Mouse (Mus musculus): Measurements from ENCODE around the gene Scgb1a1.
"Not testable (repeated sequence)": the region's sequence is repeated elsewhere in the genome, so short reads cannot be mapped to it uniquely, and the experiment has no call there.

Scgb1a1 gene

DNA sequence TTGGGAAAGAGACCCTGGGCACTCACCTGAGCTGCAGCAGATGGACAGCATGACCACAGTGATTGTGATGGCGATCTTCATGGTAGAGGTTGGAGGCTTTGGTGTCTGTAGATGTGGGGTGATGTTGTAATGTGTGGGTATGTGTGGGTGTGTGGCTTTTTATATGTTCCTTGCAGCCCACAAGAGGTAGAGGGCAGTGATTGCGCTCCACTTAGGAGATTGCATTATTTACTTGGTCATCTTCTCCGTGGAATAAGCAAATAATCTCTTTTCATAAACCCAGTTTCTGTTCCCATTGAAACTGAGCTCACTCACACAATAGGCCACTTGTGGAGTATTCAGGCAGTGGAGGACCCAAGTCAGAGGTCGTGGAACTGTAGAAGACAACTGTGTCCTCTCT lies at the start of gene Scgb1a1:
Gene Scgb1a1 (minus strand): TSS at position 138 of the 400 bp plus-strand sequence.
- DNase-seq (ENCODE audit: low read depth, low spot score): no peak

DNA sequence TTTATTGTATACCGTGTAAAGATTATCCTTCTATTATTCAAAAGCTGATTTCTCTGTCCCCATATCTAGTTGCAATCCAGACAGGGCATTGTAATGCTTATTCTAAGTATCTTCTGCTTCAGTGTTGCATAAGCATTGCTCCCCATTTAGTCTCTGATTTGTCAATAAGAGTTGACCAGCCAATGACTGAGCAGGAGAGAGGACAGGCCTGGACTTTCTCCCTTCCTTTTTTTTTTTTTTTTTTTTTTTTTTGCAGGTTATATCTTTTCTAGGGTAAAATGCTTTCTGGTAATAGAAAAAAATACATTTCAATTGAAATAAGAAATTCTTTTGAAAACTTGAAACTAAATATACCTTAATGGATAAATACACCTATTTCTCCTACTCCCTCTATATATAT lies 49.4 kb upstream of the Scgb1a1 start:
- DNase-seq (ENCODE audit: low read depth, low spot score): no peak

DNA sequence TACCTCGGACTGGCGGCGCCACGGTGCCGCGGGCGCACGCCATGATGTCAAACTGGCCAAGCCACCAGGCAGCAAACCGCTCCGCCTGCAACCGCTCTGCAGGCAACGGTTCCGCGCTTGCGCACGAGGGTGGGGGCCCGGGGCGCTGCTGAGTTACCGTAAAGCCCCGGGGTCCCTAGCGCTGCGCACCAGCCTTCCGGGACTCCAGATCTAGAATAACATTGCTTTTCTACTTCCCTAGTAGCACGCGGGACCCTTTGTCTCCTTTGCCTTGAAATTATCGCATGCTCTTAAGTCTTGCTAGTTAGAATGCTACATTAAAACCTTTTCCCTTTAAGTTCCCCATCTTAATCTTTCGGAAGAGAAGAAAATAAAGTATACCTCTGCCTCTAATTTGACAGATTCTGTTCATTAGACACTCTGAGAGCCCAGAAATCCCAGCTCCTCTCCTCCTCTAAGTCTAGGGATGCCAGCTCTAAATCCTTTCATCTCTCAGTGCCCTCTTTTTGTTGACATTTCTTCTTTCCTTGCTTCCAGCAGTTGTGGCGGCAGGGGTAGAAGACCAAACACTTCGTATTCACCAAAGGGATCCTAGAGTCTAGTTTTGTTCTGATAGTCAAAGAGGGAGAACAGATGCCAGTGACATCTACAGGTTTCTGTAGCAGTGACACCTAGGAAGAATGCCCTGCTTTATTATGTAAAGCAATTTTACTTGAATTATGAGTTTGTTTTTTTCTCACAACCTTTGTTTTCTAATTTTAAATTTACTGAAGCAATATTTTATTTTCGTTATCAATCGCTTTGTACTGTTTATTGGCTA lies 48.0 kb upstream of the Scgb1a1 start, which contains the start of gene Asrgl1:
Gene Asrgl1 (minus strand): TSS at position 125 of the 820 bp plus-strand sequence.
- DNase-seq (ENCODE audit: low read depth, low spot score): peak; percentile 94

DNA sequence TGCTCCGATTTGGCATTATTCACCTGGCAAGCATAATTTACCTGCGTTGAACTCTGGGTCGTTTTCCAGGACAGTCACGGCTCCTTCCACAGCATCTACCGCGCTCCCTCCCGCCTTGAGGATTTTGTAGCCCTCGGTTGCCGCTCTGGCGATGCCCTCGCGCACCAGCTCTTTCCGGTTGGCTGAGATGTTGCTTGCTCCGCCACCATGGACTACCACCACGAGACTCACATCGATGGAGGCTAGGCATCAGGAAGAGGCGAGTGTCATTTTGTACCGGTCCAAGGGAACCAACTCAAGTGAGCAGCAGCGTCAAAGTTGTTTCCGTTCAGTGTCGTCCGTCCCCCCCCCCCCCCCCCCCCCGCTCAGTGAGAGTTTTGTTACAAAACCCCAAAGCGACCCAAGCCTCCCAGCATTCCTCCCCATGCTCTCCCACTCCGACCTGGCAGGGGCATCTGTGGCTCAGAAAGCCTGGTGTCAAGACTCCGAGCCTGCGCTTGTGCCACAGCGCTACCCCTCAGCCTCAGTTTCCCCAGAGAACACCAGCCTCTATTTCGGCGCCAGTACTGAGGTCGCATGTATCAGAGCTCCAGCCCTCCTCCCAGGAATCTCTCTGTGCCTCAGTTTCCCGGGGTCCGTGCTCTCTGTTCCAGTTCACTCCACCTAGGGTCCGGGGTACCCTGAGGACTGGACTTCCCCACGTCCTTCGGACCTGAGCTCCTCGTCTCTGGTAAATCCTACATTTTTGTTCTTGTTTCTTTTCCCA lies 47.2 kb upstream of the Scgb1a1 start:
- peak; percentile 59 for DNase-seq (ENCODE audit: low read depth, low spot score)

DNA sequence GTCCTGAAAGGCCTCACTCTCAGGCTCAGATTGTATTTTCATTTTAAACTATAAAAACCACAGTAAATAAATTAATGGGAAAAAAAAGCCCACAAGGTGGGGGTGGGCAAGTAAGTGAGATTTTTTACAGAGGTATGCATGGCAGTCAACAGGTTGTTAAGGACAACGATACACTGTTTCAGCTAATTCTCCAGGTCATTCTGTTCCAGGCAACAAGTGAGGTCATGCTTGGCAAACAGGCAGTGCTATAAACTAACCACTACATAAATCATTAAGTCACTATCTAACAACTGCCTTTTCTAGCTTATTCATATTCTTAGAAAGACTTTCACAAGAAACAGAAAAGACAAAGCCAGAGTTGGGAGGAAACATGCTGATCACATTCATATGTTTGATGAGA lies 42.2 kb upstream of the Scgb1a1 start:
- DNase-seq (ENCODE audit: low read depth, low spot score): no peak

DNA sequence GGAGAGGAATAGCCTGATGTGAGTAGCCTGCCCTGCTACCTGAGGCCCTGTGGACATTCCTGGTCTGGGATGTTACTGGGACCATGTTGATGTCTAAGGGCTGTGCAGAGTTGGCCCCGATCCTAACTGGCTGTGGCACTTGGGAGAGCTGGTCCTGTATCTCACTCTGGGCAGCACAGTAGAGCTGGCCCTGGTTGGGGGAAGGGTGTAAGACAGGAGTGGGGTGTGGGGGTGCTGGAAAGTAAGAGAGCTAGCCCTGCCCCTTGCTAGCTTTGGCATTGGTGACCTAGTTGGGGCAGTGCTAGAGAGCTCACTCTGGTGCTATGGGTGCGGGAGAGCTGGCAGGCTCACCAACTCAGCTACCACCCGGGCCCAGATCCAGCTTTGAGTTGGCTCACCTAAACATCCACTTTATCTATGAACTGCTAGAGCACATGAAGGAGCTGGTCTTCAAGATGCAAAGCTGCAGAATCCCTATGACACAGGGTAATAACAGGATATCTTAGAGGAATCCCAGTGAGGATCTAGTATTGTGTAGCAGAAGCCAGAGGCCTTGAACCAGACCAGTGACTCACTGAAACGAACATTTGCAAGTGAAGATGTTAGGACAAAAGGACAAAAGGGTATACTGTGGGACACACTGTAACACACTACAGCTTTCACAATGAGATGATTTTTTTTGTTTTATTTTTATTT lies 40.9 kb upstream of the Scgb1a1 start:
- DNase-seq (ENCODE audit: low read depth, low spot score): no peak

- not testable (repeated sequence) for DNase-seq (ENCODE audit: low read depth, low spot score)
These were observed 36.2 kb upstream of the Scgb1a1 start for GRCm38 (mm10) chr19:9123986-9124385.

GRCm38 (mm10) chr19:9122390-9122789 lies 34.6 kb upstream of the Scgb1a1 start:
- DNase-seq (ENCODE audit: low read depth, low spot score): no peak

GRCm38 (mm10) chr19:9119655-9120425 lies 32.1 kb upstream of the Scgb1a1 start:
- no peak for DNase-seq (ENCODE audit: low read depth, low spot score)

DNA sequence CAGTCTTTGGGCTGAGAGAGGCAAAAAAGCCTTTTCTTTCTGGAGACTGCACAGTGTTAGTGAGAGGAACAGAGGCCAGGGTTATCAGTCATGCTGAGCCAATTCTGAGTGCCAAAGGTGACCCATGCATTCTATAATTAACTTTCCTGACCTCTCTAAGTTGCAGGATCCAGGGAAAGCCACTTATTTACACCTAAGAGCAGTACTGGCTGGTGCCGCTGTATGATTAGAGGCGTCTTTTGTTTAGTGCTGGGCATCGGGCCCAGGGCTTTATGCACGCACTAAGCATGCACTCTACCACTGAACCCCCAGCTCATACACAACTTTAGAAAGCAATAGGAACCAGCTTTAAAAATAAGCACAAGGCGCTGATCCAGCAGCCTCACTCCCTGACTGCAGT lies 29.5 kb upstream of the Scgb1a1 start:
- no peak for DNase-seq (ENCODE audit: low read depth, low spot score)

DNA sequence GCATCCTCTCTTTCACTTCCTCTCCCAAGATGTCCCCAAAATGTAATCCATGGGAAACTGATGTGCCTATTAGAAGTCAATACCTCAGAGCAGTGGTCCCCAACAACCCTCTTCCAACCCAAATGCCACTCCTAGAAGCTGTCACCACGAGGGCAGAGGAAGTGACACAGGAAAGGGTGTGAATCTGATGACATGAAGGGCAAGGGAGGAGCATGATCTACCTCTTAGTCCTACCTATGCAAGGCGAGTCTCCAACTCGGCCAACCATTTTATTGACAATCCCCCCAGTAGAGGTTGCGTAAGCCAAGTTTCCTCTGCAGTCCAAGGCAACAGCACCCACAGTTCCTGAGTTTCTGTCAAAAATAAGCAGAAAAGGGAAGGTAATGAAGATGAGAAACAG lies 28.5 kb upstream of the Scgb1a1 start:
- DNase-seq (ENCODE audit: low read depth, low spot score): no peak

DNA sequence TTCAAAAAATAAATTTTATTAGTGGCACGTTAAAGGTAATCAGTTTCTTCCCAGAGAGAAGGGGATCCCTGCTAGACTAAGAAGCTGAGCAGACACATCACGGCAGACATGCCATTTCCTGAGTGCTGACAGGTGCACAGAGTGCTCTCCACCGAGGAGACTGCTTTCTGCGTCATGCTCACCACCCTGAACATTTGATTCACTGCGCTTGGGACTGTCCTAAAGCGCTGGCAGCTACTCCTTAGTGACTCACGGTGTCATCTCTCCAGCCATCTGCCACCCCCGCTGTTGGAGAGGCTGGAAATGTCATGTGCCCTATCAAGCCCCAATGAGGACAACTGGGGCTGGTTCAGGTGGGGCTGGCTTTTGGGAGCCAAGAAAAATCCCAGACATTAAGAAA lies 24.3 kb upstream of the Scgb1a1 start:
- no peak for DNase-seq (ENCODE audit: low read depth, low spot score)

GRCm38 (mm10) chr19:9110182-9110869 lies 22.6 kb upstream of the Scgb1a1 start:
- DNase-seq (ENCODE audit: low read depth, low spot score): peak; percentile 84

DNA sequence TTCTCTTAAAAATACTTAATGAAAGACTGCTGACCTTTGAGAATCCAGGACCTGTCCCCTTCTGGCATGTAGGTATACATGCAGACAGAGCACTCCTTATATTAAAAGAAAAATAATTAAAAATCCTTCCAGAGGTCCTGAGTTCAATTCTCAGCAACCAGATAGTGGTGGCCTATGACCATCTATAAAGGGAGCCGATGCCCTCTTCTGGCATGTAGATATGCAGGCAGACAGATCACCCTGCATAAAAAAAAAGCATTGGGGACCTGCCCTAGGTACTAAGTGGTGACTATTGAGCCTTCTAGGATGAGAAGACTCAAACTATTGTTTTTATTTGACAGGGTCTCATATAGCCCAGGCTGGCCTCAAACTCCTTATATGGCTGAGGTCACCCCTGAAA lies 20.8 kb upstream of the Scgb1a1 start:
- DNase-seq (ENCODE audit: low read depth, low spot score): no peak

DNA sequence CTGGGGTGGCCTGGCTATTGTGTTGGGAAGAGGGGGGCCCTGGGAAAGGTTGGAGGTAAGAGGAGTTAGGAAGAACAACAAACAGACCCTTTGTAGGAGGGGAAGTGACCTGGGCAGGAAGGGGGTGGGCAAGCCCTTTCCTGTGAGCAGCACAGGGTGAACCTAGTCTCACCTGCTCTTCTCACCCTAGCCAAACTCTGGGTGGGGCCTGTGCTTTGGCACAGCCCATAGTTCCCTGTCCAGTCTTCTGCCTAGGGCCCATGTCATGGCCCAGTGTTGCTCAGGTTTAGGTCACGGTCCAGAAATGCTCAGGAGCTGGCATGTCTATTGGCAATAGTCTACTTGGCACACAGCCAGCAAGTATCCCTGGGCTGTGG lies 19.6 kb upstream of the Scgb1a1 start:
- DNase-seq (ENCODE audit: low read depth, low spot score): no peak

DNA sequence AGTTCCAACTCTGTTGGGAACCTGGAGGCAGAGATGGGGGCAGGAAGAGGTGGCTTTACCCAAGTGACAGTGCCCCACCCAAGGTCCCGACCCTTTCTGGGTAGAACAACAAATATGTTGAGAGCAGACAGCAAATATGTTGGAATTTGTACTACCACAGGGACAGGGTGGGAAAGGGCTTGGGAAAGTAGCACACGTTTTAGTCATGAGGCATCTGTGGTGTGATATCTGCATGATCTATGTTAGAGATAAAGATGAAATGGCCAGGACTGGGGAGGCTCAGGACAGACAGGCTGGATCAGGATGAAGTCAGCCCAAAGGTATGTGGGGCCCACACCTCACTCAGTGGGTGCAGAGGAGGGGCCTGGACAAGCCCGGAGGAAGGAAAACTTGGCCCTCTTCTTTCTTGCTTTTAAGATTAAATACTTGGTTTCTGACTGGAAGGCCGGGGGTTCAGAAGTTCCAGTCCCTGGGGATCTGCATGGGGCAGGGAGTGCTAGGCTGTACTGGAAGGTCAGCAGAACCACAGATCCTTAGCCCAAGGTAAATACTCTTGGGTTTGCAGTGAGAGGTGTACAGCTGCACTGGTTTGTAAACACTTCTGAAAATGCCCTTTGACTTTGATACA lies 19.1 kb upstream of the Scgb1a1 start:
- DNase-seq (ENCODE audit: low read depth, low spot score): no peak

DNA sequence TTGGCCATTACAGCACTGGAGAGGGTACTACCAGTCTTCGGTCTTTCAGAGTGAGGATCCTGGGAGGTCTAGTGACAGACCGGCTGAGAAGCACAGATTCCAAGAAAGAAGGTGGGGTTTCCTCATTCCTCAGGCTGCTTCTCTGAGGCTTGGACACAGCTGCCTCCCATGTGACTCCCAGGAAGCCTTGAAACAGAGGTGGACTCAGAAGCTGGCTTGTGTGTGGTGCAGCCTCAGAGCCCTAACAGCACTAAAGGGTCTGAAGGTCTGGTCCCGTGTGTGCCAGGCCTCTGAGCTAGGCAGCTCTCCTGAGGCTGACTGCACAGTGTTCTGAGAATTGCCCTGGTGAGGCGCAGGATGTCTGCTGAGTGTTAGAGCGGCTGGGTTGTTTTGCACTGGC lies 18.3 kb upstream of the Scgb1a1 start:
- no peak for DNase-seq (ENCODE audit: low read depth, low spot score)

GRCm38 (mm10) chr19:9105101-9105685 lies 17.4 kb upstream of the Scgb1a1 start:
- DNase-seq (ENCODE audit: low read depth, low spot score): no peak

- DNase-seq (ENCODE audit: low read depth, low spot score): no peak
These were observed 16.2 kb upstream of the Scgb1a1 start for GRCm38 (mm10) chr19:9103986-9104385.

DNA sequence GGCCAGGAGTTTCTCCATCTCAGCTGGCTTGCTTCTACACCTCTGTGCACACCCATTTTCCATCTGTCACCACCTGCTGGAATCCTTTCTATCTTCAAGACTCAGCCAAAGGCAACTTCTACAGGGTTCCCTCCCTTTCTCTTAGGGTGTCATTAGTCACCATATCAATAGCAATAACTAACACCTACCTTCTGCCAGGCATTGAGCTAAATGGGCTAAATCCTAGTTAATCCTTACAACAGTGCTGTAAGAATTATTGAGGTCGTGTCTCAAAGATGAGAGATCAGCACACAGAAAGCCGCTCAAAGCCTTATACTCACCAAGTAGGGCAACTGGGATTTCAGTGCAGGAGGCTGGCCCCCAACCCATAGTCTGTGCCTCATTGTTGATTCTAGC lies 13.3 kb upstream of the Scgb1a1 start:
- no peak for DNase-seq (ENCODE audit: low read depth, low spot score)
